Mouse (Mus musculus) ES-E14 (cell line): ENCODE data around the gene Nr2e1.

ENCODE experiments used
- HCFC1 ChIP-seq: IDR thresholded peaks from 2 replicates; pipeline ENCODE4 v1.6.1; 2012; ENCODE audit warnings: low read length, inconsistent platforms, borderline replicate concordance; ENCODE audit not compliant: insufficient read depth
- MAFK ChIP-seq: IDR thresholded peaks from 2 replicates; pipeline ENCODE4 v1.6.1; 2014; ENCODE audit warnings: mild to moderate bottlenecking, low read depth, low read length, inconsistent platforms; ENCODE audit not compliant: insufficient read depth
- ZC3H11A ChIP-seq: IDR thresholded peaks from 2 replicates; pipeline ENCODE4 v1.6.1; 2012; ENCODE audit warnings: low read depth, mild to moderate bottlenecking, inconsistent platforms, low read length, borderline replicate concordance

GRCm38 (mm10) chr10:42545707-42546503 lies 37.5 kb downstream of the Nr2e1 start:
- TF ChIP-seq HCFC1 (no peak), MAFK (no peak), ZC3H11A (no peak)
